Mouse (Mus musculus) testis, adult 2 months (tissue): ENCODE measurements around the gene Tcf7l1. TPM values are rescaled to one million over a fixed set of nuclear protein-coding genes. Genes with fewer than 3 reads are reported as not detected.

Experiments
- H3K27ac ChIP-seq: fragments of 200-500 bp; 2 replicates; pipeline ENCODE4 v1.5.1; 2012; ENCODE audit warnings: low read depth, low read length; ENCODE audit not compliant: control insufficient read depth, insufficient read depth
- H3K27me3 ChIP-seq: fragments of 200-500 bp; 2 replicates; pipeline ENCODE4 v1.6.1; 2012; ENCODE audit warnings: mild to moderate bottlenecking, low read length, moderate library complexity; ENCODE audit not compliant: control insufficient read depth, insufficient read depth
- H3K36me3 ChIP-seq: fragments of 200-500 bp; 2 replicates; pipeline ENCODE4 v1.6.1; 2012; ENCODE audit warnings: mild to moderate bottlenecking, low read length; ENCODE audit not compliant: control insufficient read depth, insufficient read depth
- H3K4me1 ChIP-seq: fragments of 200-500 bp; 2 replicates; pipeline ENCODE4 v1.6.1; 2012; ENCODE audit warnings: low read length; ENCODE audit not compliant: control insufficient read depth, insufficient read depth
- H3K4me3 ChIP-seq: fragments of 200-500 bp; 2 replicates; pipeline ENCODE4 v1.5.1; 2012; ENCODE audit warnings: low read depth, mild to moderate bottlenecking, low read length, moderate library complexity, mixed read lengths; ENCODE audit not compliant: control insufficient read depth
- CTCF ChIP-seq: fragments of 200-500 bp; IDR thresholded peaks from 2 replicates; pipeline ENCODE4 v1.5.1; 2012; ENCODE audit warnings: low read depth, mild to moderate bottlenecking, inconsistent platforms, low read length, moderate library complexity; ENCODE audit not compliant: control insufficient read depth, insufficient read depth, insufficient replicate concordance
- POLR2A ChIP-seq: fragments of 200-500 bp; IDR thresholded peaks from 2 replicates; pipeline ENCODE4 v1.6.1; 2012; ENCODE audit warnings: low read depth, mild to moderate bottlenecking, inconsistent platforms, low read length, moderate library complexity; ENCODE audit not compliant: control insufficient read depth
- polyA plus RNA-seq: library from polyadenylated mRNA; depleted of rRNA; stranded (reverse); fragments of >200 nt; gene quantifications from 2 replicates; pipeline ENCODE4 v1.2.3, GENCODE M21; 2012

The Tcf7l1 gene
- polyA plus RNA-seq, 1 experiment: 3.0 TPM

- Histone ChIP-seq H3K4me3 (no peak overlapping the region), H3K4me1 (no peaks in the 10 kb centered on the region), H3K36me3 (peaks cover 2% of the 10 kb centered on the region), H3K27me3 (no peaks in the 10 kb centered on the region), H3K27ac (no peak overlapping the region)
- TF ChIP-seq POLR2A (no peak), CTCF (no peak)
Measured at GRCm38 (mm10) chr6:72607060-72607459, 182.0 kb downstream of the Tcf7l1 start.

GRCm38 (mm10) chr6:72604066-72604465, 185.0 kb downstream of the Tcf7l1 start:
- peaks cover 2% of the 10 kb centered on the region; the same call in 1 of the 2 replicates for H3K4me1 ChIP-seq

GRCm38 (mm10) chr6:72601732-72602131, 187.3 kb downstream of the Tcf7l1 start:
- H3K4me3 ChIP-seq: no peak overlapping the region
- H3K4me1 ChIP-seq: peaks cover 12% of the 10 kb centered on the region
- H3K27me3 ChIP-seq: no peaks in the 10 kb centered on the region
- H3K27ac ChIP-seq: no peak overlapping the region
- peak; percentile 78; the same call in 1 of the 2 replicates for TF ChIP-seq CTCF
- no peak for TF ChIP-seq POLR2A
- H3K36me3 ChIP-seq: no peaks in the 10 kb centered on the region

More at GRCm38 (mm10) chr6:72604066-72604465, 185.0 kb downstream of the Tcf7l1 start:
- 0 out of 2 replicates have a peak, but pooled peaks cover 1% of the 10 kb centered on the region for H3K36me3 ChIP-seq
- no peak for TF ChIP-seq POLR2A
- no peak for TF ChIP-seq CTCF
- no peak overlapping the region for H3K27ac ChIP-seq
- H3K27me3 ChIP-seq: no peaks in the 10 kb centered on the region
- H3K4me3 ChIP-seq: no peak overlapping the region

- Histone ChIP-seq H3K27me3 (no peaks in the 10 kb centered on the region), H3K4me1 (peaks cover 12% of the 10 kb centered on the region), H3K27ac (no peak overlapping the region), H3K36me3 (no peaks in the 10 kb centered on the region), H3K4me3 (no peak overlapping the region)
- TF ChIP-seq POLR2A (no peak), CTCF (no peak)
Measured at GRCm38 (mm10) chr6:72600771-72601170, 188.3 kb downstream of the Tcf7l1 start.

GRCm38 (mm10) chr6:72600216-72600615, 188.8 kb downstream of the Tcf7l1 start:
- no peak for TF ChIP-seq POLR2A
- no peak for TF ChIP-seq CTCF
- Histone ChIP-seq H3K4me1 (peaks cover 12% of the 10 kb centered on the region), H3K27ac (no peak overlapping the region), H3K36me3 (no peaks in the 10 kb centered on the region), H3K27me3 (no peaks in the 10 kb centered on the region), H3K4me3 (no peak overlapping the region)

- H3K4me3 ChIP-seq: peak overlapping the region; percentile 95
- H3K27ac ChIP-seq: peak overlapping the region; percentile 77
- peaks cover 12% of the 10 kb centered on the region for H3K4me1 ChIP-seq
- H3K27me3 ChIP-seq: no peaks in the 10 kb centered on the region
- no peak for TF ChIP-seq POLR2A
- TF ChIP-seq CTCF: no peak
- H3K36me3 ChIP-seq: no peaks in the 10 kb centered on the region
Measured at GRCm38 (mm10) chr6:72598791-72599557, 190.1 kb downstream of the Tcf7l1 start.

- Histone ChIP-seq H3K36me3 (no peaks in the 10 kb centered on the region), H3K27me3 (no peaks in the 10 kb centered on the region), H3K4me3 (peak within 1 kb of the TSS; percentile 95), H3K27ac (peak within 1 kb of the TSS; percentile 86), H3K4me1 (peaks cover 12% of the 10 kb centered on the region)
- TF ChIP-seq POLR2A (peak; percentile 95), CTCF (0 out of 2 replicates have a peak, but pooled peaks have one; percentile 6)
Measured at GRCm38 (mm10) chr6:72597956-72598753, 190.9 kb downstream of the Tcf7l1 start, which contains the start of the genes Elmod3 and Retsat. Gene Elmod3 (minus strand): TSS chr6:72598413. Gene Retsat (plus strand): TSS chr6:72598475.
